Mouse (Mus musculus) lung, adult 2 months (tissue): ENCODE data around the gene Degs1. TPM values are rescaled to one million over a fixed set of nuclear protein-coding genes. Genes with fewer than 3 reads are reported as not detected.

Experiments used
- DNase-seq: peaks from one replicate; pipeline ENCODE4 v3.0.0; 2022
- H3K4me1 ChIP-seq: fragments of 200-500 bp; 2 replicates; pipeline ENCODE4 v1.6.1; 2011; ENCODE audit warnings: low read length; ENCODE audit not compliant: control insufficient read depth, insufficient read depth
- H3K4me3 ChIP-seq: fragments of 200-500 bp; replicated peaks from 2 replicates; pipeline ENCODE3; 2011; ENCODE audit warnings: low read depth, mild to moderate bottlenecking, control low read depth, low read length; ENCODE audit errors: extremely low read depth
- CTCF ChIP-seq: fragments of 200-500 bp; IDR thresholded peaks from 2 replicates; pipeline ENCODE4 v1.5.1; 2011; ENCODE audit warnings: mild to moderate bottlenecking, low read length, control low read depth; ENCODE audit not compliant: insufficient read depth
- POLR2A ChIP-seq: fragments of 200-500 bp; IDR thresholded peaks from 2 replicates; pipeline ENCODE4 v1.6.1; 2011; ENCODE audit warnings: low read depth, mild to moderate bottlenecking, control low read depth, low read length, borderline replicate concordance; ENCODE audit errors: extremely low read depth
- WGBS: fragments of 180-500 bp; shearing (Covaris S2); methylation state at CpG from one replicate; pipeline ENCODE4 v1.1.7; 2018; 5-methylcytosine and 5-hydroxymethylcytosine counted together
- polyA plus RNA-seq: library from polyadenylated mRNA; depleted of rRNA; stranded (reverse); fragments of >200 nt; gene quantifications from 2 replicates; pipeline ENCODE4 v1.2.3, GENCODE M21; 2012

Gene Degs1
- polyA plus RNA-seq, 1 experiment, result 114 TPM

DNA sequence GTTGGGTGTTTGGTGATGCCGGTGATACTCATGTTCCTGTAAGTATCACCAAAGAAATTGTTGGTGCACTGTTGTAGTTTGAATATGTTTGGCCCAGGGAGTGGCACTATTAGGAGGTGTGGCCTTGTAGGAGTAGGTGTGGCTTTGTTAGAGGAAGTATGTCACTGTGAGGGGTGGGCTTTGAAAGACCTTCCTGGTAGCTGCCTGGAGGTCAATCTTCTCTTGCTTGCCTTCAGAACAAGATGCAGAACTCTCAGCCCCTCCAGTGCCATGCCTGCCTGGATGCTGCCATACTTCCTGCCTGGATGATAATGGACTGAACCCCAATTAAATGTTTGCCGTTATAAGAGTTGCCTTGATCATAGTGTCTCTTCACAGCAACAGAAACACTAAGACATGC is 2.2 kb upstream of the Degs1 start:
- H3K4me3 ChIP-seq, result no peak overlapping the region
- 86% methylated on average over 2 of the region's 2 CpGs for WGBS
- no peak for DNase-seq
- TF ChIP-seq POLR2A, result no peak
- TF ChIP-seq CTCF, result no peak
- peaks cover 13% of the 10 kb centered on the region for H3K4me1 ChIP-seq

- DNase-seq, result no peak
Measured at GRCm38 (mm10) chr1:182283231-182283630, 627 bp upstream of the Degs1 start.

DNA sequence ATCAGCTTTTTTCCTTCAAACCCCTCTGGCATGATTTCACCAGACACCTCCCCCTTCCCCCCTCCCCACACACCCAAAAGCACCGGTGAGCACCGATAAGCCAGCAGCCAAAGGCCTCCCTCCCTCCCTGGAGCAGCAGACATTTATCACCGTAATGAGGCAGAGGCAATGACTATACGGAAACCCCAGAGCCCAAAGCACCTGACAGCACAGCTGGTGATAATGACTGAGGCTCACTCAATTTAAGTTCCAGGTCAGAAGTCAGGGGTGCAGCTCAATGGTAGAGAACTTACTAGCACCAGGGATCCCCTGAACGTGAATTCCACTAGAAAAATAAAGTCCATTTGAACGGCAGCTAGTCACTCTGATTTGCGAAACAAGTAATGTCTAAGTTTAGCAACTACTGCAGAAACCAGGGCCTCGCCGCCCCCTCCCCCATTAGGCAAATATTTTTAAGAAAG is 1.3 kb downstream of the Degs1 start:
- Histone ChIP-seq H3K4me1 (peaks cover 13% of the 10 kb centered on the region), H3K4me3 (peak overlapping the region; percentile 21)
- DNase-seq, result no peak
- TF ChIP-seq POLR2A (no peak), CTCF (no peak)
- 32% methylated on average over 9 of the region's 9 CpGs for WGBS

More at GRCm38 (mm10) chr1:182283231-182283630, 627 bp upstream of the Degs1 start:
- Histone ChIP-seq H3K4me3 (no peak overlapping the region), H3K4me1 (peaks cover 13% of the 10 kb centered on the region)
- TF ChIP-seq CTCF (no peak), POLR2A (no peak)
- WGBS, result 39% methylated on average over 7 of the region's 7 CpGs

DNA sequence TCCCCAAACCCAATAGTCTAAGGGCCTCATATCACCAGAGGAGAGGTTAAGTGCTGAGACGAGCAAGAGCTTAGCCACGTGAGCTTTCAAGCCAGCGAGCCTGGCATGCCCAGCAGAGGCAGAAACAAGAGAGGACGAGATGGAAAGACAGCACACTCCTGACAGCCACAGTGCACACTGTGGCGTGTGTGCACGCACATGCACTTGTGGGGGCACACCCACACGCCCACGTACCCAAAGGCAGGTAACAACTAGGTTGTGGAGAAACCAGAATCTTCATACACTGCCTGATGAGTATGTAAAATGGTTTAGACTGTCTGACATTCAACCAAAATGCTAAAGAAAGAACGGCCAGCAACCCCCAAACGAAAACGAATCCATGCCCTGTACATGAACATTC is 2.0 kb downstream of the Degs1 start:
- DNase-seq, result no peak
- no peak for TF ChIP-seq POLR2A
- TF ChIP-seq CTCF, result no peak
- peak overlapping the region; percentile 20 for H3K4me3 ChIP-seq
- peaks cover 13% of the 10 kb centered on the region for H3K4me1 ChIP-seq
- WGBS, result 60% methylated on average over 11 of the region's 11 CpGs

DNA sequence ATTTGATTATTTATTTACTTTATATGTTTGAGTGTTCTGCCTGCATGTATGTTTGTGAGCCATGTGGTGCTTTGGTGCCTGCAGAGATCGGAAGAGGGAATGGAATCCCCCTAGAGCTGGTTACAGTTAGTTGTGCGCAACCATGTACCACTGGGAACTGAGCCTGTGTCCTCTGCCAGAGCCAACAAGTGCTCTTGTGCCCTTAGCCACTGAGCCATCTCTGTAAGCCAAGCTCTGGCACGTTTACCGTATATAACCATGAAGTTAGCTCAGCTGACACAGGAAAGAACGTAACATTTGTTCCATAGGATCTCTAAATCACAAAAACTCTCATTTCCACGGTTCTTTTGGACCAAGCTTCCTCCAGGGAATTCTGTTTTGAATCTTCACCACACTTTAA is 2.6 kb downstream of the Degs1 start:
- TF ChIP-seq POLR2A (no peak), CTCF (no peak)
- Histone ChIP-seq H3K4me1 (peaks cover 13% of the 10 kb centered on the region), H3K4me3 (no peak overlapping the region)
- no peak for DNase-seq
- WGBS, result 74% methylated on average over 6 of the region's 6 CpGs

DNA sequence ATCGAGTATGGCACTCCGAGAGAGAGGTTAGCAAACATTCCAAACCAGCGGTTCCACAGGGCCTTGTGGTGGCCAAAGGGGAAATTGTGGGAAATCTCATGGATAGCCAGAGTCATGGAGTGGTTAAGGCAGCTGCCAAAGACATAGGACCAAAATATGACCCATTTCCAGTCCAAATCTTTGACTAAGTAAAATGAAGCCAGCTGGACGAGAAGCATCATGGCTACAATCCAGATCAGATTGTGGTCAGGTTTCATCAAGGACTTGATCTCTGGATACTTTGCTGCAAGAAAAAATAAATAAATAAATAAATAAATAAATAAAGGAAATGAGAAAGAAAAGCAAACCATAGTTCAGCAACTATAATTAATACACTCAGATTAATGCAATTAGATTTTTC is 3.2 kb downstream of the Degs1 start:
- TF ChIP-seq POLR2A (no peak), CTCF (no peak)
- 69% methylated on average over 4 of the region's 4 CpGs for WGBS
- DNase-seq, result no peak
- Histone ChIP-seq H3K4me3 (no peak overlapping the region), H3K4me1 (peaks cover 13% of the 10 kb centered on the region)

DNA sequence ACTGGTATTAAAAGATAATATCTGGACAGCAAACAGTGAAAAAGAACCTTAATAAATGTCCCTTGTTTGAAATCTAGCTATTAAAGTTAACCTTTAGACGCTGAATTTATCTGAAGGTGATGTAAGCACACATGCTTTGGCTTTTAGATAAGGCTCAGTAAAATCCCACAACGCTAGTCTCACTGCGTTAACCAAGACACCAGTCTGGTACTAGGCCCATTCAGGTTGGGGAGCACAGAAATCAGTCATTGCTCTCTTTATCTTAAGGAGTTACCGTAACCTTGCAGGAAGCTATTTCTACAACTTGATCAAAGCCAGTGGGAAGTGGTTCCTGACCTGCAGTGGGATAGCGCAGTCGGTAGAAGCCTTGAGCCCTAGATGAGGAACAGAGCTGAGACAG is 7.5 kb downstream of the Degs1 start:
- no peak for TF ChIP-seq POLR2A
- no peak for DNase-seq
- H3K4me3 ChIP-seq, result no peak overlapping the region
- no peaks in the 10 kb centered on the region; the same call in 1 of the 2 replicates for H3K4me1 ChIP-seq
- WGBS, result 88% methylated on average over 6 of the region's 6 CpGs

DNA sequence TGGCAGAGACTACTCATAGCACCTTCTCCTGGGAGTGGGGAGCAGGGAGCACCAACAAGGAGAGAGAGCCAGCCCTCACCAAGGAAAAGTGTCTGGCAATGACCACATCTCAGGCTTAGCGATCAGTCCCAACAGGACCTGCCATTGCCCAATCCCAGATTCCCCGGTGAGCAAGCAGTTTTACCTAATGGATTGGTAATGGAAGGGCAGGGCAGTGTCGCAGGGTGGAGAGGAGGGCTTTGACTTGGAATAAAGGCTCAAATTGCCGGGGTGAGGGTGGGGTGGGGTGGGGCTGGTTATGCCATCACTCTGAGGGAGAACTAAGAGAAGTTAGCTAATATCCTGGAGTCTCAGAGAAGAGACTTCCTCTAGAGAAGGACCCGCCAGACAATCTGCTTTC is 11.0 kb downstream of the Degs1 start:
- no peak for DNase-seq
- no peak overlapping the region for H3K4me3 ChIP-seq
- no peak for TF ChIP-seq POLR2A
- TF ChIP-seq CTCF, result no peak
- 74% methylated on average over 5 of the region's 5 CpGs for WGBS
- H3K4me1 ChIP-seq, result no peaks in the 10 kb centered on the region

GRCm38 (mm10) chr1:182271130-182271529 is 11.5 kb downstream of the Degs1 start:
- Histone ChIP-seq H3K4me3 (no peak overlapping the region), H3K4me1 (no peaks in the 10 kb centered on the region)
- DNase-seq, result no peak
- no peak for TF ChIP-seq POLR2A
- no peak for TF ChIP-seq CTCF
- WGBS, result 78% methylated on average over 5 of the region's 5 CpGs

DNA sequence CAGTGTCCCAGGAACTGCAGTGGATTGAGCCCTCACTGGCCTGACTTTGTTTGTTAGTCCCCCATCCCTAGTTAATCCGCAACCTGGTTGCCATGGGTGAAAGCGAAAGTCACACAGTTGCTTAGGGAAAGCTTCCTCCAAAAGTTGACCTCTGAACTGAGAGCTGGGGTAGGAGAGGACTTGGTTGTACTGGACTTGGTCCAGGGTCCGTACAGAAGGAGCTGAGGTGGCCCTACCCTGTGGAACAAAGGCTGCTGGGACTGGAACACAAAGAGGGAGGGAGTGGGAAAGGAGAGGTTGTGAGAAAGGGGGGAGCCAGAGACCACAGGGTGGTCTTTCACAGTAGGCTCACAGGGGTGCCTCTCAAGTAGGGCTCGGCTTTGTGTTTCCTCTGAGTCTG is 14.3 kb downstream of the Degs1 start:
- no peaks in the 10 kb centered on the region for H3K4me1 ChIP-seq
- no peak for TF ChIP-seq CTCF
- DNase-seq, result no peak
- 67% methylated on average over 4 of the region's 4 CpGs for WGBS
- H3K4me3 ChIP-seq, result no peak overlapping the region
